ENCODE assay signal across 6 mouse cellular contexts in the genomic region with DNA sequence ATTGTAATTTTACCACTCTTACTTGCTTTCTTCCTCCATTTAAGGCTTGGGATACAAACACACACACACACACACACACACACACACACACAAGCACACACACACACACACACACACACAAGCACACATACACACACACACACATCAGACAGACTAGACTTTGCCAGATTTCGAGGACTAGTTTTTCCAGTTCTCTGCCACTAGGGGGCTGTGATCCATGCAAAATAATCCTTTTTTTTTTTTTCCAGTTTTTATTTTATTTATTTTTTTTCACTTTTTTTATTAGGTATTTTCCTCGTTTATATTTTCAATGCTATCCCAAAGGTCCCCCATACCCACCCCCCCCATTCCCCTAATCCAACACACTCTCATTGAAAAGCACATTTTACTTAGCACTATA.
A peak's percentile ranks its signal among the peaks of the same experiment; 100 is the strongest.
DNase-seq lines count a peak whose midpoint lies in the region; ATAC-seq and TF ChIP-seq lines count a peak whose summit lies in the region.
"Not testable (repeated sequence)": the region's sequence is repeated elsewhere in the genome, so short reads cannot be mapped to it uniquely, and the experiment has no call there.

No protein-coding gene starts in this region.

- not testable (repeated sequence) for TF ChIP-seq POLR2A in cortical plate, adult 2 months (IDR thresholded peaks at IDR 0.05; ENCODE audit: extremely low read depth, insufficient read depth, low read length)

- not testable (repeated sequence) for ATAC-seq in hindbrain, postnatal 0 days; lung, embryonic 14.5 days (ENCODE audit: insufficient read depth); midbrain, postnatal 0 days (ENCODE audit: low FRiP score)

- not testable (repeated sequence) for H3K4me1 ChIP-seq in cortical plate, adult 2 months (ENCODE audit: control insufficient read depth, insufficient read depth, low read length); hindbrain, postnatal 0 days (ENCODE audit: insufficient read depth, low read length); lung, embryonic 14.5 days (ENCODE audit: insufficient read depth); midbrain, postnatal 0 days (ENCODE audit: insufficient read depth, low read length)

- H3K4me3 ChIP-seq in cortical plate, adult 2 months (ENCODE audit: insufficient read depth, low read length); hindbrain, postnatal 0 days (ENCODE audit: low read length); layer of hippocampus, adult 2 months; lung, embryonic 14.5 days (ENCODE audit: low read depth, low read length); midbrain, postnatal 0 days (ENCODE audit: low read depth, low read length): not testable (repeated sequence)

- peak; percentile 35 for DNase-seq in brain, adult 2 months (ENCODE audit: low read depth, low spot score)
- DNase-seq in hindbrain, postnatal 0 days (ENCODE audit: low spot score), result peak; percentile 32
- DNase-seq in layer of hippocampus, adult 2 months (ENCODE audit: low spot score in 2 of 2); midbrain, postnatal 0 days (ENCODE audit: low spot score): not testable (repeated sequence)
- peak; percentile 11 for DNase-seq in lung, embryonic 14.5 days

- 60% methylated on average over 2 of the region's 2 CpGs for WGBS in hindbrain, postnatal 0 days
- 43% methylated on average over 2 of the region's 2 CpGs for WGBS in lung, embryonic 14.5 days
- WGBS in midbrain, postnatal 0 days, result 71% methylated on average over 2 of the region's 2 CpGs

- not testable (repeated sequence) for H3K9me3 ChIP-seq in hindbrain, postnatal 0 days (ENCODE audit: low read length); lung, embryonic 14.5 days (ENCODE audit: low read depth, low read length); midbrain, postnatal 0 days (ENCODE audit: low read length)

- not testable (repeated sequence) for H3K27me3 ChIP-seq in hindbrain, postnatal 0 days (ENCODE audit: insufficient read depth, low read length); lung, embryonic 14.5 days (ENCODE audit: insufficient read depth, low read length); midbrain, postnatal 0 days (ENCODE audit: insufficient read depth, low read length)

- not testable (repeated sequence) for H3K9ac ChIP-seq in hindbrain, postnatal 0 days (replicated peaks; ENCODE audit: low read length); lung, embryonic 14.5 days; midbrain, postnatal 0 days (replicated peaks; ENCODE audit: low read length, poor library complexity, severe bottlenecking)

- not testable (repeated sequence) for H3K27ac ChIP-seq in cortical plate, adult 2 months (ENCODE audit: insufficient read depth, low read length); hindbrain, postnatal 0 days; layer of hippocampus, adult 2 months; lung, embryonic 14.5 days (ENCODE audit: low read depth); midbrain, postnatal 0 days (ENCODE audit: low read depth, low read length)

- TF ChIP-seq CTCF in cortical plate, adult 2 months (IDR thresholded peaks at IDR 0.05; ENCODE audit: extremely low read depth, insufficient read depth, low read length), result peak; percentile 15; the same call in 1 of the 2 replicates
- peak; percentile 54 for TF ChIP-seq CTCF in hindbrain, postnatal 0 days (IDR thresholded peaks at IDR 0.05; ENCODE audit: low read depth)
- TF ChIP-seq CTCF in layer of hippocampus, adult 2 months (conservative IDR thresholded peaks at IDR 0.05), result peak; percentile 61
- peak; percentile 40 for TF ChIP-seq CTCF in lung, embryonic 14.5 days (IDR thresholded peaks at IDR 0.05; ENCODE audit: low read depth)
- peak; percentile 59 for TF ChIP-seq CTCF in midbrain, postnatal 0 days (IDR thresholded peaks at IDR 0.05)

- H3K4me2 ChIP-seq in hindbrain, postnatal 0 days (ENCODE audit: low read depth, low read length); lung, embryonic 14.5 days; midbrain, postnatal 0 days (ENCODE audit: low read depth, low read length, poor library complexity, severe bottlenecking): not testable (repeated sequence)

- not testable (repeated sequence) for H3K36me3 ChIP-seq in hindbrain, postnatal 0 days (ENCODE audit: insufficient read depth, low read length); lung, embryonic 14.5 days (ENCODE audit: insufficient read depth); midbrain, postnatal 0 days (ENCODE audit: insufficient read depth, low read length)
